Mouse (Mus musculus) lung, postnatal 14 days (tissue): ENCODE results near the gene Mns1.
A peak's percentile ranks its signal among the peaks of the same experiment; 100 is the strongest.

ENCODE experiments used
- DNase-seq: peaks from one replicate; pipeline ENCODE4 v3.0.0; 2021

Gene Mns1

DNA sequence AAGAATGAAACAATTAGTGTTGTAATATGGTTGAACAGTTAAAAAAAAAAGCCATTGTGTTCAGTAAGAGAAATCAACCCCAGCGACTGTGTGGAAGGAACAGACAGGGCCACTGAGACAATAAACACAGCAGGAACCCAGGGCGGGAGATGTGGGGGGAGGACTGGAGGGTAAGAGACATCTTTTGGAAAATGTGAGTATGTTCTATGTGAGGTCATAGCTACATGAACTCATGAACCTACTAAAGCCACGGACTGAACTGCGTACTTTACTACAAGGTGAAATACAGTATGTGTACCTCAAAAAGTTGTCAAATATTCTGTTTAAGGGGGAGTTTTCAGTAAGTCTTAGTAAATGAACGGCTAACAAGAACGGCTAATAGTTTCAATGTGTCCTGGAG is 39.5 kb downstream of the Mns1 start:
- DNase-seq, result no peak

DNA sequence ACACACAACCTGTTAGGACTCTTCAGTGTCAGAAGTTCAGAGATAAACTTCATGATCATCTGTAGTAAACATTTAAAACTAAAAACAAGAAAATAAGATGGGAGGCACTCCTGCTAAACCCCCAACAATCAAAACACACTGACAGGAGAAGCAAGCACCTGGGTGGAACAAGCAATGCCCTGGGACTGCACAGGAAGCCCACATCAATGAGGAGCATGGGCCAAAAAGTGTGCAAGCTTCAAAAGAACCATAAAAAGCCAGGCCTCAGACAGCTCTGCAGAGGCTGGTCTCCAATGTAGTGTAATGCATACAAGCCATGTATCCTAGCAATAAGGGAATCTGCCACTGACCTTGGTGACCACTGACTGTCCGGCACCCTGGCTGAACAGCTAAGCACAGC is 41.5 kb downstream of the Mns1 start:
- DNase-seq, result no peak

DNA sequence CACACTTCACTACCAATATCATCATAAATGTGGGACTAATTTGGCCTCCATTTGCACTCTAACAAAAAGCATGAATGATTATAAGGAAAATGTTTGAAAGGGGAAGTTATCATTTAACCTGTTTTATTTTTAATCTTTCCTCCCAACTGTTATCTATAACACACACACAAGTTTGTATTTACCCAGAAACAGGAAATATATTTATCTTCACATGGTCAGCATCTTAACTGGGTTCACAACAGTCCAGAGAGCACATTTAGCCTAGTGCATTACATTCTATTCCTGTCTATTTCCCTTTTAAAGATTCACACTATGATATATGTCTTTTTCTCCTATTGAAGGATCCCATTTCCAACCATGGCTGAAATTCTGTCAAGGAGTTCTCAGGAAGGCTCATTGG is 50.7 kb downstream of the Mns1 start:
- no peak for DNase-seq

DNA sequence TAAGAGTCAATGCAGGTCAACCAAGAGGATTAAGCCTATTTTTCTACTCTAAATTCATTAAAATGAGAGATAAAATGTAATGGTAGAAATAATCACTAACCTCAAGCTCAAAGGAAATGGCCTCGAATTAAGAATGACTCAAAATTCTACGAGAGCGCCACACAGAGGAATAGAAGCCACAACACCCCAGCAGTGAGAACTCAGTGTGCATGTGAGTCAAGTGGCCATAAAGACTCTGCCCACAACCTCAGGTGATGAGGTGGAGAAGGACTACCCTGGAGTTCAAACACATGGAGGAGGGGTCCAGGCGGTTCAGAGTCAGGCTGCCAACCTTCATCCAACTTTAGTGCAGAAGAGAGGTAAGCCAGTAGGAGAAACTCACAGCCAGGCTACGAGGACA is 51.3 kb downstream of the Mns1 start:
- DNase-seq, result no peak

DNA sequence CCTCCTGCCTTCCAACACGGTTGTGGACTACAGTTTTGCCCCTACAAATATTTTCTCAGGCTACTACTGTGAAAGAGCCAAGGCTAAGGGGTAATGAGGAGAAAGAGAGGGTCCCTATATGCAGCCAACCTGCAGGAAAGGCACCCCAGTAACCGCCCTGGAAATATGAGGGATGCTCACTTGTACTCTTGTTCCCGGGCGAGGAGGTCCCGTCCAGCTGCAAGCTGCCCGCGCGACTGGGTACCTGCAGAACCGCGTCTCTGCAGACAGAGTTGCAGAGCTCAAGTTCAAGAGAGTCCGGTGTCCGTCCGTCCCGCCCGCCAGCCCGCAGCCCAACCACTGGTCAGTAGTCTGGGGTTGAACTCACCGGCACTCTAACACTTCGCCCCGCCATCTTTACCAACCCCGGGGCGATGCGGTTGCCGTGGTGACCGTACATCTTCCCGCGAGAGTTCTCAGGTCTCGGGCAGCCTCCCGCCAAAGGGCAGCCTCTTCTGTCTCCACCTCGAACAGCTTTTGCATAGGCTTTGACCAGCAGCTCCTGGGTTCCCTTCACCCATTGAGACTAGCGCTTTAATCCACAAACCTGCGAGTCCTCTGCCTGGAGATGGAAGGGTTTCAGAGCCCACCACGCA is 53.9 kb downstream of the Mns1 start:
- peak; percentile 91 for DNase-seq

DNA sequence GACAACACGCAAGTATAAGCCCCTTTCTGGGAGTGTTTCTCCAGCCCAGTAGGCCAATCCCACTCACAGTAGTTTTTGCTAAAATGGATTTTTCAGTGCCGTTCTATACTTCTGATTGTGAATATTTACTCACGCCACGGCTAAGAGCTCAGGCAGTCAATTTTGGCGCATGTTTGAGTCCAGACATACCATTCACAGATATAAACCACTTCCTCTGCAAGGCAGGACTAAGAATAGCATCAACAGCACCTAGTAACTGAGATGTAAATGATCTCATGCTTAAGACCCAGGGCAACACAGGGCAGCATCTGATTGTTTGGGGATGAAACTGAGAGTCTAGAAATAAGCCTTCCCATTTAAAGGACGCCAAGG is 54.4 kb downstream of the Mns1 start, which contains the start of gene Tex9:
TSS of gene Tex9 (minus strand) at position 19 of the 372 bp plus-strand sequence.
- DNase-seq, result no peak

DNA sequence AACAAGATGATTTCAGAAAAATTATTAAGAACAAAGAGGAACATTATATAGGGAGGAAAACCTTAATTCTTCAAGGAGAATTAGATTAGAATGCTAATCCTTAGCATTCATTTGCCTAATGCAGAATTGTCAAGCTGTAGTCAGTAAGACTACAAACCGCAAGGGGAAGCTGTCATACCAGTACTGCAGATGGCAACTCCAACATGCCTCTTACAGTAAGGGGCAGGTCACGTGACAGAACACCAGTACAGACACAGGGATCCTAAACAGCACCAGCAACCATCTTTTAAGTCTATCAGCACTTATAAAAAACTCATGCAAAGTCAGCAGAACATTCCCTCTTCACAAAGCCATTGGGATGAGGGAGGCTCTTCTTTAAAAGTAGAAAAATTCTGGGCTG is 55.7 kb downstream of the Mns1 start:
- no peak for DNase-seq

DNA sequence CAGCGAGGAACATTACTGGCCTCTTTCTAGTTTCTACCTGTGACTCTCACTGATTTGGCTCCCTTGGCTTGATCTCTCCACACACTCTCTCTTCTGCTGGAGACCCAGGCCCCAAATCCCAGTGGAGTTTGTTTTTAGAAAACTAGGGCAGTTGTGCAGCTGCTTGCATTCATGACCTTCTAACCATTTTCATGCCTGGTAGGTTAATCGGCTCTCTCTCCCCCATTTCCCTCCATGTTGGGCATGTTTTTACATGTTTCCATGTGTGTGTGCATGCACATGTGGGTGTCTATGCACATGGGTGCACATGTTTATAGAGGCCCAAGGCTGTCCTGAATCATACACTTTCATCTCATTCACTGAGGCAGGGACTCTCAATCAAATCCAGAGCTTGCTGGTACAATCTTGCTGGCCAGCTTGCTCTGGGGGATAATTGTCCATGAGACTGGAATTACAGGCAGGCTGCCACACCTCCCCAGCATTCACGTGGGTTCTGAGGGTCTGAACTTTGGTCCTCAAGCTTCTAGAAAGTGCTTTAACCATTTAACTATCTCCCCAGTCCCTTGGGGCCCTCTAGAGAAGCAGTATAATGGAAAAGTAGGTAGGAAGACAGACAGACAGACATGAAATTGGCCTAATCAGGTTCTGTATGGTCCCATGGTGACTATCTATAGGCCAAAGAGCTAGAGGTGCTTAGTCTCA is 56.3 kb downstream of the Mns1 start:
- no peak for DNase-seq

DNA sequence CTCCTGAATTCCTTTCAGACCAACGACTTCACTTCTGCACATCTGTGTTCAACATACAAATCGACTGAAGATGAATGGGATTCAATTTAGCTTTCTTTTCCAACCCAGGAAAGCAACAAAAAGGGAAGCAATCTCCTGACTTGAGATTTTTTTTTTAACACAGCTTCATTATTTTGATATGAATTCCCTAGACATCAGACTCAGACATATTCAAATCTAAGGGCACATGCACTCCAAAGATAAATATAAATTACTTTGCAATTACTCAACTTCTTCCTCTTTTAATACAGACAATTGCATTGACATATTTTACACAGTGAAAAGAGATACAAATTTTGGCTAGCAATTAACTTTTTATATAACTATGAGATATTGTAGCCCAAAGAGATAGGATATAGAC is 58.9 kb downstream of the Mns1 start:
- no peak for DNase-seq

DNA sequence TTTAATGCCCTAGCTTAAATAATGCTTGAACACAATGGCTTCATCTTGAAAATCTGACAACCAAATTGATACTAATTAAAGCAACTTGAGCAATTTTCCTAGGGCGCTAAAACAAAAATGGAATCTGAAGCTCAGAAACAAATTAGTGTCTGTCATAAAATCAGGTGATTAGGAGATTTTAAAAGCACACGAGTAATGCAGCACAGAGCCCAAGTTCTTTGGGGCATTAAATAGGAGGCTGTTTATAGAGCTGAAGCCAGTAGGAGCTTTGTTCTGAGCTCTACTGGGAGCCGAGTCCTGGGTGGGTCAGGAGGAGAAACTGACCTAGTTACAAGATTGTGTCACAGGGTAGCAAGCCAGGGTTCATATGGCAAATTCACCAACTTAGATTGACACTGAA is 59.4 kb downstream of the Mns1 start:
- DNase-seq, result no peak
